ENCODE assay signal across 8 mouse cellular contexts in the genomic region with DNA sequence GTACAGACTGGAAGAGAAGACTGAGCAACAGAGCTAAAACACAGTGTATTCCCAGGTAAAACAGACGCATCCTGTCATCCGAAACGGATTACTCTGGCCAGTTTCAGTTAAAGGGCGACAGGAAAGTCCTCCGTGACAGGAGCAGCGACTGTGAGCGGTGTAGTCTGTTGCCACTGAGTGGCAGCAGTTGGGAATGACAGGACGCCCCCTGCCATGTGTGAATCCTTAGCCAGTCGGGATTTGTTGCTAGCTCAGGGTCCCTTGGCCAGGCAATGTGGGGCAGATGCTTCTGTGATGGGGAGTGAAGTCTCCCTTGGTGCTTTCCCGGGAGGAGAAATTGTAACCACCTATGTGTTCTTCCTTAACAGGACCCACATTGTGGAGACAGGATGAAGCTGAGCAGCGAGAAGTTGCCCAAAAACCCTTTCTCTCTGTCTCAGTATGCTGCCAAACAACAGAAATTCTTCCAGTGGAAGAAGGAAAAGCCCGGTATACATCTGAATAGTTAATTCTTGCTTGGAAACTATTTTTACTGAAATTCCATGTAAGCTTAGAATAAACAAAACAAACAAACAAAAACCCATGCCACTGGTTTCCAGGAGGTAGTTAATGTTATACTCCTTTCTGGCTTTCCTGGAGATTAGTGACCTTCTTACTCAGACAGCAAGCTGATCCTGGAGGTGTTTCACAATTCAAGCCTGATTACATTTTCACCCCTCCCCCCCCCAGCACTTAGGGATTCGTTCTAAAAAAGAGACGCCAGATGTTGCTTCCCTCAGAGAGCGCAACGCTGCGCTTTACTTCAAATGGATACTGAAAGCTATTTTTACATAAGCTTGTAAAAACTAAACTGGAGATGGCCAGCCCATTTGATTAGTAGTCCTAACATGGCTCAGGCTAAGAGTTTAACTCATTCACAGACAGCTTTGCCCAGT. TPM values are rescaled to one million over a fixed set of nuclear protein-coding genes. Genes with fewer than 3 reads are reported as not detected.
A peak's percentile ranks its signal among the peaks of the same experiment; 100 is the strongest.
DNase-seq lines count a peak whose midpoint lies in the region; ATAC-seq and TF ChIP-seq lines count a peak whose summit lies in the region.

No protein-coding gene starts in this region.

- peak overlapping the region; percentile 33 for H3K4me2 ChIP-seq in hindbrain, embryonic 14.5 days (replicated peaks)
- H3K4me2 ChIP-seq in limb, embryonic 13.5 days (replicated peaks): peak overlapping the region; percentile 54
- peak overlapping the region; percentile 42 for H3K4me2 ChIP-seq in midbrain, embryonic 16.5 days (ENCODE audit: low read length)

- no peaks in the 10 kb centered on the region for H3K9me3 ChIP-seq in hindbrain, embryonic 14.5 days (ENCODE audit: control insufficient read depth, low read length)
- no peaks in the 10 kb centered on the region for H3K9me3 ChIP-seq in limb, embryonic 13.5 days
- no peaks in the 10 kb centered on the region for H3K9me3 ChIP-seq in midbrain, embryonic 16.5 days (replicated peaks; ENCODE audit: control insufficient read depth, low read length, poor library complexity, severe bottlenecking)

- H3K4me3 ChIP-seq in embryonic fibroblast, embryonic 13.5 days (ENCODE audit: insufficient read depth, low read length): no peak overlapping the region
- no peak overlapping the region for H3K4me3 ChIP-seq in hindbrain, embryonic 14.5 days (replicated peaks; ENCODE audit: low read length)
- peak overlapping the region; percentile 22 for H3K4me3 ChIP-seq in limb, embryonic 13.5 days
- no peak overlapping the region for H3K4me3 ChIP-seq in midbrain, embryonic 16.5 days (ENCODE audit: low read depth, low read length)

- 0 out of 2 replicates have a peak overlapping the region, but pooled peaks have one; percentile 18 for H3K9ac ChIP-seq in hindbrain, embryonic 14.5 days
- peak overlapping the region; percentile 45; the same call in 1 of the 2 replicates for H3K9ac ChIP-seq in limb, embryonic 13.5 days
- H3K9ac ChIP-seq in midbrain, embryonic 16.5 days (ENCODE audit: low read depth, low read length): 0 out of 2 replicates have a peak overlapping the region, but pooled peaks have one; percentile 33

- TF ChIP-seq POLR2A in embryonic fibroblast, embryonic 13.5 days (IDR thresholded peaks at IDR 0.05; ENCODE audit: low read depth, low read length): no peak

- peak overlapping the region; percentile 41; the same call in 1 of the 2 replicates for H3K27ac ChIP-seq in embryonic fibroblast, embryonic 13.5 days (ENCODE audit: insufficient read depth, low read length)
- H3K27ac ChIP-seq in hindbrain, embryonic 14.5 days: no peak overlapping the region
- H3K27ac ChIP-seq in limb, embryonic 13.5 days: no peak overlapping the region
- H3K27ac ChIP-seq in midbrain, embryonic 16.5 days (ENCODE audit: low read length): no peak overlapping the region

- TF ChIP-seq CTCF in embryonic fibroblast, embryonic 13.5 days (IDR thresholded peaks at IDR 0.05; ENCODE audit: borderline replicate concordance, insufficient read depth, low read length): peak; percentile 1; the same call in 1 of the 2 replicates

- ATAC-seq in hindbrain, embryonic 14.5 days (ENCODE audit: low FRiP score): no peak
- ATAC-seq in limb, embryonic 13.5 days (ENCODE audit: low FRiP score, low read depth): 0 out of 2 replicates have a peak, but pooled peaks have one; percentile 40
- ATAC-seq in midbrain, embryonic 16.5 days: peak; percentile 66; the same call in 1 of the 2 replicates
- ATAC-seq in inflammation-experienced regulatory T-cells, adult 6 months: no peak
- ATAC-seq in erythroblast, adult 5-6 weeks (replicated peaks; ENCODE audit: low FRiP score, poor library complexity, severe bottlenecking): no peak

- H3K36me3 ChIP-seq in hindbrain, embryonic 14.5 days (replicated peaks; ENCODE audit: control insufficient read depth, insufficient read depth): no peaks in the 10 kb centered on the region
- no peaks in the 10 kb centered on the region for H3K36me3 ChIP-seq in limb, embryonic 13.5 days
- H3K36me3 ChIP-seq in midbrain, embryonic 16.5 days (ENCODE audit: control insufficient read depth, insufficient read depth, low read length): no peaks in the 10 kb centered on the region

- 17% methylated on average over 17 of the region's 17 CpGs for WGBS in hindbrain, embryonic 14.5 days
- WGBS in limb, embryonic 13.5 days: 6% methylated on average over 17 of the region's 17 CpGs
- WGBS in midbrain, embryonic 16.5 days: 11% methylated on average over 17 of the region's 17 CpGs

- peak; percentile 26 to 31 for DNase-seq in left cerebral cortex, adult 18-20 months (ENCODE audit: low spot score in 2 of 2)
- DNase-seq in left cerebral cortex, adult 11 months (ENCODE audit: low spot score): no peak
- peak; percentile 40 for DNase-seq in hindbrain, embryonic 14.5 days (ENCODE audit: low spot score)

- H3K27me3 ChIP-seq in hindbrain, embryonic 14.5 days (ENCODE audit: control insufficient read depth, insufficient read depth, low read length): no peaks in the 10 kb centered on the region
- H3K27me3 ChIP-seq in limb, embryonic 13.5 days: no peaks in the 10 kb centered on the region
- no peaks in the 10 kb centered on the region for H3K27me3 ChIP-seq in midbrain, embryonic 16.5 days (ENCODE audit: control insufficient read depth, insufficient read depth, low read depth, low read length)

- peaks cover 8% of the 10 kb centered on the region; the same call in 1 of the 2 replicates for H3K4me1 ChIP-seq in embryonic fibroblast, embryonic 13.5 days (ENCODE audit: control insufficient read depth, insufficient read depth, low read length)
- H3K4me1 ChIP-seq in hindbrain, embryonic 14.5 days (replicated peaks; ENCODE audit: control insufficient read depth, insufficient read depth, low read length): 0 out of 2 replicates have a peak, but pooled peaks cover 8% of the 10 kb centered on the region
- H3K4me1 ChIP-seq in limb, embryonic 13.5 days: peaks cover 14% of the 10 kb centered on the region
- H3K4me1 ChIP-seq in midbrain, embryonic 16.5 days (ENCODE audit: control insufficient read depth, insufficient read depth, low read length): peaks cover 8% of the 10 kb centered on the region

RNA-seq across cellular contexts. Expression of a gene that starts 5.5 kb away (rescaled TPM):
- 1 to 10 TPM; 6.8 to 9.5 TPM for total RNA-seq in left cerebral cortex, adult 18-20 months (2021)
- 3.3 and 4.2 TPM in 2 replicates for polyA plus RNA-seq in embryonic fibroblast, embryonic 13.5 days (2011; ENCODE audit: insufficient read length, low read depth, missing spikeins)
- 30.1 and 31.7 TPM in 2 replicates for polyA plus RNA-seq in hindbrain, embryonic 14.5 days (2014; fragmentation: Nextera tagmentation; extraction: Ambion mirVana)
- polyA plus RNA-seq in limb, embryonic 13.5 days (2015; fragmentation: Nextera tagmentation; extraction: Ambion mirVana): 19.5 and 20.4 TPM in 2 replicates
- polyA plus RNA-seq in midbrain, embryonic 16.5 days (2015; fragmentation: Nextera tagmentation; extraction: Ambion mirVana): 46.8 and 48.2 TPM in 2 replicates
- 10 to 100 TPM; 12.3 to 17.9 (median 17.4) TPM for polyA plus RNA-seq in inflammation-experienced regulatory T-cells, adult 6 months (2017; shearing (Covaris generic))
- 1.5 TPM in 1 of 2 replicates, not detected in the other for total RNA-seq in erythroblast, adult 5-6 weeks (2015; ENCODE audit: low replicate concordance)
- not detected in 2 replicates for total RNA-seq in erythroblast, adult 5-6 weeks (2017; ENCODE audit: low replicate concordance)

RNA-seq across cellular contexts. Expression of a gene that starts 11.9 kb away (rescaled TPM):
- under 1 TPM; 0.26 to 0.30 TPM for total RNA-seq in left cerebral cortex, adult 18-20 months (2021)
- 0.23 and 0.38 TPM in 2 replicates for polyA plus RNA-seq in embryonic fibroblast, embryonic 13.5 days (2011; ENCODE audit: insufficient read length, low read depth, missing spikeins)
- 0.56 and 0.70 TPM in 2 replicates for polyA plus RNA-seq in hindbrain, embryonic 14.5 days (2014; fragmentation: Nextera tagmentation; extraction: Ambion mirVana)
- 0.28 and 0.49 TPM in 2 replicates for polyA plus RNA-seq in limb, embryonic 13.5 days (2015; fragmentation: Nextera tagmentation; extraction: Ambion mirVana)
- 0.49 and 1.1 TPM in 2 replicates for polyA plus RNA-seq in midbrain, embryonic 16.5 days (2015; fragmentation: Nextera tagmentation; extraction: Ambion mirVana)
- polyA plus RNA-seq in inflammation-experienced regulatory T-cells, adult 6 months (2017; shearing (Covaris generic)): 1 to 10 TPM in 1 of 3 experiments, under 1 TPM in 2; 0.47 to 1.1 (median 0.97) TPM
- total RNA-seq in erythroblast, adult 5-6 weeks (2015; ENCODE audit: low replicate concordance): not detected in 2 replicates
- total RNA-seq in erythroblast, adult 5-6 weeks (2017; ENCODE audit: low replicate concordance): not detected in 2 replicates

RNA-seq across cellular contexts. Expression of a gene that starts 35.7 kb away (rescaled TPM):
- 10 to 100 TPM; 56.4 to 58.1 TPM for total RNA-seq in left cerebral cortex, adult 18-20 months (2021)
- polyA plus RNA-seq in embryonic fibroblast, embryonic 13.5 days (2011; ENCODE audit: insufficient read length, low read depth, missing spikeins): 75.3 and 87.8 TPM in 2 replicates
- polyA plus RNA-seq in hindbrain, embryonic 14.5 days (2014; fragmentation: Nextera tagmentation; extraction: Ambion mirVana): 56.5 and 63.8 TPM in 2 replicates
- polyA plus RNA-seq in limb, embryonic 13.5 days (2015; fragmentation: Nextera tagmentation; extraction: Ambion mirVana): 93.0 and 104 TPM in 2 replicates
- polyA plus RNA-seq in midbrain, embryonic 16.5 days (2015; fragmentation: Nextera tagmentation; extraction: Ambion mirVana): 62.4 and 63.5 TPM in 2 replicates
- polyA plus RNA-seq in inflammation-experienced regulatory T-cells, adult 6 months (2017; shearing (Covaris generic)): 10 to 100 TPM; 64.0 to 81.0 (median 77.7) TPM
- total RNA-seq in erythroblast, adult 5-6 weeks (2015; ENCODE audit: low replicate concordance): 25.4 and 30.9 TPM in 2 replicates
- total RNA-seq in erythroblast, adult 5-6 weeks (2017; ENCODE audit: low replicate concordance): 15.3 and 28.1 TPM in 2 replicates

RNA-seq across cellular contexts. Expression of a gene that starts 36.0 kb away (rescaled TPM):
- total RNA-seq in left cerebral cortex, adult 18-20 months (2021): 1 to 10 TPM; 2.0 to 2.4 TPM
- polyA plus RNA-seq in embryonic fibroblast, embryonic 13.5 days (2011; ENCODE audit: insufficient read length, low read depth, missing spikeins): 1.3 and 2.6 TPM in 2 replicates
- 4.6 and 4.7 TPM in 2 replicates for polyA plus RNA-seq in hindbrain, embryonic 14.5 days (2014; fragmentation: Nextera tagmentation; extraction: Ambion mirVana)
- polyA plus RNA-seq in limb, embryonic 13.5 days (2015; fragmentation: Nextera tagmentation; extraction: Ambion mirVana): 3.3 and 3.7 TPM in 2 replicates
- polyA plus RNA-seq in midbrain, embryonic 16.5 days (2015; fragmentation: Nextera tagmentation; extraction: Ambion mirVana): 6.9 and 7.3 TPM in 2 replicates
- 1 to 10 TPM in 2 of 3 experiments, under 1 TPM in 1; 0.55 to 2.9 (median 2.4) TPM for polyA plus RNA-seq in inflammation-experienced regulatory T-cells, adult 6 months (2017; shearing (Covaris generic))
- total RNA-seq in erythroblast, adult 5-6 weeks (2015; ENCODE audit: low replicate concordance): not detected in 2 replicates
- 0.94 TPM in 1 of 2 replicates, not detected in the other for total RNA-seq in erythroblast, adult 5-6 weeks (2017; ENCODE audit: low replicate concordance)

Comparison
In these comparisons a context has a peak if more than half of its experiments do, and no peak if none do; other contexts are left out.
1. ATAC-seq: peak in limb, embryonic 13.5 days (single experiment) and midbrain, embryonic 16.5 days (single experiment); none in hindbrain, embryonic 14.5 days (single experiment), inflammation-experienced regulatory T-cells, adult 6 months (single experiment) and erythroblast, adult 5-6 weeks (single experiment).
2. Peak in every context shown above with its lines, with median percentiles within 50 percentile points of each other: H3K4me2 ChIP-seq and H3K9ac ChIP-seq.